Mouse (Mus musculus) cerebellum, postnatal 10 days (tissue): ENCODE results near the gene Piezo1.

Experiments
- DNase-seq, 2 experiments: peaks; one replicate each; pipeline ENCODE4 v3.0.0; 2021; ENCODE audit warnings: mixed read lengths in 2 of 2

The Piezo1 gene

GRCm38 (mm10) chr8:122538310-122539076, 12.6 kb downstream of the Piezo1 start:
- no peak for DNase-seq

GRCm38 (mm10) chr8:122537812-122538211, 13.3 kb downstream of the Piezo1 start:
- no peak for DNase-seq

GRCm38 (mm10) chr8:122537033-122537432, 14.1 kb downstream of the Piezo1 start:
- DNase-seq: no peak

- no peak for DNase-seq
Observed at GRCm38 (mm10) chr8:122531312-122531711, 19.8 kb downstream of the Piezo1 start.

- no peak for DNase-seq
Observed at GRCm38 (mm10) chr8:122529159-122529558, 22.0 kb downstream of the Piezo1 start.

- DNase-seq: no peak
Observed at GRCm38 (mm10) chr8:122527937-122528336, 23.2 kb downstream of the Piezo1 start.

- no peak for DNase-seq
Observed at GRCm38 (mm10) chr8:122526526-122527170, 24.5 kb downstream of the Piezo1 start.

- no peak for DNase-seq
Observed at GRCm38 (mm10) chr8:122526084-122526483, 25.0 kb downstream of the Piezo1 start.

- DNase-seq: no peak
Observed at GRCm38 (mm10) chr8:122525004-122525403, 26.1 kb downstream of the Piezo1 start.

- DNase-seq: peak; percentile 60 to 70
Observed at GRCm38 (mm10) chr8:122524506-122524905, 26.6 kb downstream of the Piezo1 start.

GRCm38 (mm10) chr8:122523652-122524360, 27.3 kb downstream of the Piezo1 start:
- peak; percentile 84 to 85 for DNase-seq

GRCm38 (mm10) chr8:122522796-122523651, 28.1 kb downstream of the Piezo1 start:
- DNase-seq: peak; percentile 71 to 75

GRCm38 (mm10) chr8:122520611-122521010, 30.5 kb downstream of the Piezo1 start:
- DNase-seq: no peak

- DNase-seq: no peak
Observed at GRCm38 (mm10) chr8:122517541-122518190, 33.5 kb downstream of the Piezo1 start.

- DNase-seq: no peak
Observed at GRCm38 (mm10) chr8:122515699-122516098, 35.4 kb downstream of the Piezo1 start.

- no peak for DNase-seq
Observed at GRCm38 (mm10) chr8:122512392-122512791, 38.7 kb downstream of the Piezo1 start.

- peak in 1 of 2 experiments; percentile 53 for DNase-seq
Observed at GRCm38 (mm10) chr8:122511552-122511951, 39.6 kb downstream of the Piezo1 start.

- DNase-seq: peak; percentile 89 to 93
Observed at GRCm38 (mm10) chr8:122500856-122501255, 50.3 kb downstream of the Piezo1 start.

GRCm38 (mm10) chr8:122497912-122498311, 53.2 kb downstream of the Piezo1 start:
- peak in 1 of 2 experiments; percentile 44 for DNase-seq

- DNase-seq: no peak
Observed at GRCm38 (mm10) chr8:122497016-122497734, 54.0 kb downstream of the Piezo1 start.

- peak; percentile 85 to 88 for DNase-seq
Observed at GRCm38 (mm10) chr8:122488387-122488786, 62.7 kb downstream of the Piezo1 start.
